ENCODE assay signal across 8 mouse cellular contexts in genomic region chr5:110101716-110102347, GRCm38 (mm10). TPM values are rescaled to one million over a fixed set of nuclear protein-coding genes. Genes with fewer than 3 reads are reported as not detected.
DNase-seq lines count a peak whose midpoint lies in the region; ATAC-seq and TF ChIP-seq lines count a peak whose summit lies in the region.

No protein-coding gene starts in this region.

- no peak for TF ChIP-seq CTCF in E14TG2a.4 (conservative IDR thresholded peaks at IDR 0.05; ENCODE audit: low read length)

- peak overlapping the region; percentile 33; the same call in 1 of the 2 replicates for H3K9ac ChIP-seq in embryonic facial prominence, embryonic 13.5 days
- peak overlapping the region; percentile 49 for H3K9ac ChIP-seq in hindbrain, embryonic 14.5 days

- no peak overlapping the region for H3K27ac ChIP-seq in embryonic facial prominence, embryonic 13.5 days
- no peak overlapping the region for H3K27ac ChIP-seq in hindbrain, embryonic 14.5 days

- DNase-seq in adrenal gland, adult 2 months: peak; percentile 47
- DNase-seq in hindbrain, embryonic 14.5 days (ENCODE audit: low spot score): peak; percentile 68
- peak; percentile 63 for DNase-seq in left cerebral cortex, adult 11 months (ENCODE audit: low spot score)
- peak; percentile 80 for DNase-seq in right cerebral cortex, postnatal 25 days
- no peak for DNase-seq in ovary, adult 18-20 months (ENCODE audit: low spot score)

- ATAC-seq in embryonic facial prominence, embryonic 13.5 days (ENCODE audit: insufficient number of reproducible peaks, insufficient read depth, low FRiP score, low TSS enrichment, low read depth): no peak
- peak; percentile 64 for ATAC-seq in hindbrain, embryonic 14.5 days (ENCODE audit: low FRiP score)
- ATAC-seq in megakaryocyte, adult 5-6 weeks (ENCODE audit: poor library complexity, severe bottlenecking): peak; percentile 39

- peaks cover 97% of the 10 kb centered on the region for H3K4me1 ChIP-seq in E14TG2a.4 (replicated peaks; ENCODE audit: low read depth, low read length)
- peaks cover 31% of the 10 kb centered on the region for H3K4me1 ChIP-seq in embryonic facial prominence, embryonic 13.5 days
- H3K4me1 ChIP-seq in hindbrain, embryonic 14.5 days (replicated peaks; ENCODE audit: control insufficient read depth, insufficient read depth, low read length): peaks cover 25% of the 10 kb centered on the region

- peak overlapping the region; percentile 76 for H3K4me2 ChIP-seq in embryonic facial prominence, embryonic 13.5 days
- peak overlapping the region; percentile 73 for H3K4me2 ChIP-seq in hindbrain, embryonic 14.5 days (replicated peaks)

- H3K27me3 ChIP-seq in E14TG2a.4 (ENCODE audit: insufficient read depth, low read length): no peaks in the 10 kb centered on the region
- H3K27me3 ChIP-seq in embryonic facial prominence, embryonic 13.5 days: peaks cover 10% of the 10 kb centered on the region
- H3K27me3 ChIP-seq in hindbrain, embryonic 14.5 days (ENCODE audit: control insufficient read depth, insufficient read depth, low read length): no peaks in the 10 kb centered on the region

- H3K36me3 ChIP-seq in E14TG2a.4 (ENCODE audit: insufficient read depth, low read length): peaks cover 49% of the 10 kb centered on the region
- H3K36me3 ChIP-seq in embryonic facial prominence, embryonic 13.5 days: peaks cover 48% of the 10 kb centered on the region
- H3K36me3 ChIP-seq in hindbrain, embryonic 14.5 days (replicated peaks; ENCODE audit: control insufficient read depth, insufficient read depth): peaks cover 35% of the 10 kb centered on the region

- H3K4me3 ChIP-seq in E14TG2a.4 (replicated peaks; ENCODE audit: low read length): peak overlapping the region; percentile 69
- peak overlapping the region; percentile 38 for H3K4me3 ChIP-seq in embryonic facial prominence, embryonic 13.5 days
- peak overlapping the region; percentile 35 for H3K4me3 ChIP-seq in hindbrain, embryonic 14.5 days (replicated peaks; ENCODE audit: low read length)

- no peaks in the 10 kb centered on the region for H3K9me3 ChIP-seq in E14TG2a.4 (ENCODE audit: low read length)
- H3K9me3 ChIP-seq in embryonic facial prominence, embryonic 13.5 days: no peaks in the 10 kb centered on the region
- H3K9me3 ChIP-seq in hindbrain, embryonic 14.5 days (ENCODE audit: control insufficient read depth, low read length): no peaks in the 10 kb centered on the region

- WGBS in embryonic facial prominence, embryonic 13.5 days: 19% methylated on average over 34 of the region's 34 CpGs
- 19% methylated on average over 34 of the region's 34 CpGs for WGBS in hindbrain, embryonic 14.5 days

RNA-seq across cellular contexts. Expression of gene Plcxd1, which starts 2.1 kb away (rescaled TPM):
- under 1 TPM; 0.09 to 0.10 TPM for total RNA-seq in adrenal gland, adult 2 months (2021)
- 0.02 and 0.19 TPM in 2 replicates for polyA plus RNA-seq in adrenal gland, adult 2 months (2012; rRNA removed)
- 1.9 and 2.7 TPM in 2 replicates for polyA plus RNA-seq in embryonic facial prominence, embryonic 13.5 days (2015; fragmentation: Nextera tagmentation; extraction: Ambion mirVana)
- polyA plus RNA-seq in hindbrain, embryonic 14.5 days (2014; fragmentation: Nextera tagmentation; extraction: Ambion mirVana): 1.7 and 3.2 TPM in 2 replicates
- total RNA-seq in megakaryocyte, adult 5-6 weeks (2015): not detected in 2 replicates
- total RNA-seq in megakaryocyte, adult 5-6 weeks (2017): 0.11 TPM in 1 of 2 replicates, not detected in the other

RNA-seq across cellular contexts. Expression of gene Gtpbp6, which starts 6.2 kb away (rescaled TPM):
- total RNA-seq in adrenal gland, adult 2 months (2021): 10 to 100 TPM; 57.4 to 61.6 TPM
- 115 and 125 TPM in 2 replicates for polyA plus RNA-seq in adrenal gland, adult 2 months (2012; rRNA removed)
- 32.0 and 42.1 TPM in 2 replicates for polyA plus RNA-seq in embryonic facial prominence, embryonic 13.5 days (2015; fragmentation: Nextera tagmentation; extraction: Ambion mirVana)
- polyA plus RNA-seq in hindbrain, embryonic 14.5 days (2014; fragmentation: Nextera tagmentation; extraction: Ambion mirVana): 53.1 and 55.9 TPM in 2 replicates
- total RNA-seq in megakaryocyte, adult 5-6 weeks (2015): 7.5 and 14.5 TPM in 2 replicates
- total RNA-seq in megakaryocyte, adult 5-6 weeks (2017): 15.9 and 17.9 TPM in 2 replicates

RNA-seq across cellular contexts. Expression of gene Gm35315, which starts 7.6 kb away (rescaled TPM):
- under 1 TPM; 0.14 to 0.66 TPM for total RNA-seq in adrenal gland, adult 2 months (2021)
- polyA plus RNA-seq in adrenal gland, adult 2 months (2012; rRNA removed): not detected in 2 replicates
- 1.1 TPM in 2 replicates for polyA plus RNA-seq in embryonic facial prominence, embryonic 13.5 days (2015; fragmentation: Nextera tagmentation; extraction: Ambion mirVana)
- 0.46 and 0.47 TPM in 2 replicates for polyA plus RNA-seq in hindbrain, embryonic 14.5 days (2014; fragmentation: Nextera tagmentation; extraction: Ambion mirVana)
- 0.78 and 0.93 TPM in 2 replicates for total RNA-seq in megakaryocyte, adult 5-6 weeks (2015)
- 0.29 and 0.37 TPM in 2 replicates for total RNA-seq in megakaryocyte, adult 5-6 weeks (2017)

RNA-seq across cellular contexts. Expression of gene Zfp605, which starts 8.1 kb away (rescaled TPM):
- total RNA-seq in adrenal gland, adult 2 months (2021): 1 to 10 TPM; 5.7 to 6.5 TPM
- polyA plus RNA-seq in adrenal gland, adult 2 months (2012; rRNA removed): 0.04 TPM in 2 replicates
- polyA plus RNA-seq in embryonic facial prominence, embryonic 13.5 days (2015; fragmentation: Nextera tagmentation; extraction: Ambion mirVana): 6.5 and 6.7 TPM in 2 replicates
- 11.6 and 14.6 TPM in 2 replicates for polyA plus RNA-seq in hindbrain, embryonic 14.5 days (2014; fragmentation: Nextera tagmentation; extraction: Ambion mirVana)
- total RNA-seq in megakaryocyte, adult 5-6 weeks (2015): 2.5 and 4.2 TPM in 2 replicates
- total RNA-seq in megakaryocyte, adult 5-6 weeks (2017): 5.9 and 8.1 TPM in 2 replicates

RNA-seq across cellular contexts. Expression of gene Gm17655, which starts 29.5 kb away (rescaled TPM):
- total RNA-seq in adrenal gland, adult 2 months (2021): 1 to 10 TPM; 4.8 to 9.2 TPM
- polyA plus RNA-seq in adrenal gland, adult 2 months (2012; rRNA removed): not detected in 2 replicates
- 4.0 and 4.8 TPM in 2 replicates for polyA plus RNA-seq in embryonic facial prominence, embryonic 13.5 days (2015; fragmentation: Nextera tagmentation; extraction: Ambion mirVana)
- polyA plus RNA-seq in hindbrain, embryonic 14.5 days (2014; fragmentation: Nextera tagmentation; extraction: Ambion mirVana): 3.9 and 5.5 TPM in 2 replicates
- 12.1 and 13.7 TPM in 2 replicates for total RNA-seq in megakaryocyte, adult 5-6 weeks (2015)
- total RNA-seq in megakaryocyte, adult 5-6 weeks (2017): 4.4 and 4.6 TPM in 2 replicates
